Mouse (Mus musculus) cerebellum, adult 2 months (tissue): ENCODE measurements around the gene Cyp4a31.

Experiments used
- CTCF ChIP-seq: fragments of 200-500 bp; IDR thresholded peaks from 2 replicates; pipeline ENCODE4 v1.5.1; 2011; ENCODE audit warnings: low read depth, mild to moderate bottlenecking, control low read depth, low read length, moderate library complexity, borderline replicate concordance; ENCODE audit not compliant: insufficient read depth
- POLR2A ChIP-seq: fragments of 200-500 bp; IDR thresholded peaks from 2 replicates; pipeline ENCODE4 v1.6.1; 2011; ENCODE audit warnings: low read length, control low read depth, borderline replicate concordance; ENCODE audit not compliant: insufficient read depth

DNA sequence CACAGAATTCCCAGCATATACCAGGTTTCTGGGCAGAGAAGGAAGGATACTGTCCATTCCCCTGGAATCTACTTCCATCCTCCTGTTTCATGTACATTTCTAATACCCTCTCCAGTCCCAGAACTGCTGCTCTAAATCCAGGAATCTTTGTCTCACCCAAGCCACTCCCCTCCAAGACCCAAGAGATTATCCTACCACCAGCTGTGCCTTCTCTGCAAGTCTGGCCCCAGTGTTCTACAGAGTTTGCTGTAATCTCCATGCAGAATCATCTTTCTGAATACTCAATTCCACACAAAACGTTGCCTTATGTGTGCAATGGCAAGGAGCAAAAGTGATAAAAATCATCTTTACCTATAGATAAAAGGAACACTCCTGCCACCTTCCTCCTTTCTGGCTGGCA, 18.3 kb upstream of the Cyp4a31 start:
- TF ChIP-seq CTCF (no peak), POLR2A (no peak)
